Mouse (Mus musculus) heart, embryonic 14.5 days (tissue): ENCODE results near the gene Rin3. TPM values are rescaled to one million over a fixed set of nuclear protein-coding genes. Genes with fewer than 3 reads are reported as not detected.

Experiments
- ATAC-seq: fragments of 200-750 bp; cut with Nextera tagmentation; 2 replicates; pipeline ENCODE4 v1.8.0; 2017; ENCODE audit warnings: low read depth, moderate TSS enrichment; ENCODE audit not compliant: insufficient number of reproducible peaks, insufficient read depth, low FRiP score
- H3K27ac ChIP-seq, 2 experiments: fragments of 200-500 bp in 1 of 2; fragments of 300-500 bp in 1 of 2; sonication (generic) in 1 of 2; replicated peaks in 1 of 2; 2 replicates each; pipeline ENCODE4 v1.5.1; 2012 to 2014; ENCODE audit warnings: low read depth in 2 of 2, low read length in 2 of 2, control low read depth in 1 of 2, mild to moderate bottlenecking in 1 of 2, mixed read lengths in 1 of 2; ENCODE audit not compliant: control insufficient read depth in 1 of 2, insufficient read depth in 1 of 2
- H3K27me3 ChIP-seq: fragments of 300-500 bp; sonication (generic); 2 replicates; pipeline ENCODE4 v1.6.1; 2014; ENCODE audit warnings: mild to moderate bottlenecking, low read length, control low read depth; ENCODE audit not compliant: control insufficient read depth, insufficient read depth
- H3K36me3 ChIP-seq: fragments of 300-500 bp; sonication (generic); 2 replicates; pipeline ENCODE4 v1.6.1; 2014; ENCODE audit warnings: mild to moderate bottlenecking, control low read depth, low read length, mixed read lengths; ENCODE audit not compliant: control insufficient read depth, insufficient read depth
- H3K4me1 ChIP-seq, 2 experiments: fragments of 200-500 bp in 1 of 2; fragments of 300-500 bp in 1 of 2; sonication (generic) in 1 of 2; 2 replicates each; pipeline ENCODE4 v1.6.1; 2012 to 2014; ENCODE audit warnings: low read length in 2 of 2, control low read depth in 1 of 2, mixed read lengths in 1 of 2; ENCODE audit not compliant: control insufficient read depth in 2 of 2, insufficient read depth in 2 of 2
- H3K4me2 ChIP-seq: fragments of 300-500 bp; sonication (generic); 2 replicates; pipeline ENCODE4 v1.6.1; 2014; ENCODE audit warnings: mild to moderate bottlenecking, low read length
- H3K4me3 ChIP-seq, 2 experiments: fragments of 200-500 bp in 1 of 2; fragments of 300-500 bp in 1 of 2; sonication (generic) in 1 of 2; 2 replicates each; pipeline ENCODE4 v1.5.1; 2012 to 2014; ENCODE audit warnings: low read length in 2 of 2, mild to moderate bottlenecking in 2 of 2, control low read depth in 1 of 2, low read depth in 1 of 2, moderate library complexity in 1 of 2; ENCODE audit not compliant: control insufficient read depth in 1 of 2, insufficient read depth in 1 of 2
- H3K9ac ChIP-seq: fragments of 300-500 bp; sonication (generic); 2 replicates; pipeline ENCODE4 v1.6.1; 2014; ENCODE audit warnings: mild to moderate bottlenecking, low read length
- H3K9me3 ChIP-seq: fragments of 300-500 bp; sonication (generic); 2 replicates; pipeline ENCODE4 v1.6.1; 2016; ENCODE audit warnings: low read length, control low read depth; ENCODE audit not compliant: control insufficient read depth
- WGBS: fragments of 180-500 bp; shearing (Covaris S2); extraction: QIAGEN DNeasy Blood & Tissue Kit; methylation state at CpG from one replicate; pipeline ENCODE4 v1.1.7; 2014; 5-methylcytosine and 5-hydroxymethylcytosine counted together
- polyA plus RNA-seq: library from polyadenylated mRNA; unstranded; fragments of >200 nt; fragmentation: Nextera tagmentation; extraction: Ambion mirVana; gene quantifications from 2 replicates; pipeline ENCODE4 v1.2.1, GENCODE M21; 2014

Gene Rin3
- polyA plus RNA-seq, 1 experiment from 2014 or later, result 11.8 TPM

DNA sequence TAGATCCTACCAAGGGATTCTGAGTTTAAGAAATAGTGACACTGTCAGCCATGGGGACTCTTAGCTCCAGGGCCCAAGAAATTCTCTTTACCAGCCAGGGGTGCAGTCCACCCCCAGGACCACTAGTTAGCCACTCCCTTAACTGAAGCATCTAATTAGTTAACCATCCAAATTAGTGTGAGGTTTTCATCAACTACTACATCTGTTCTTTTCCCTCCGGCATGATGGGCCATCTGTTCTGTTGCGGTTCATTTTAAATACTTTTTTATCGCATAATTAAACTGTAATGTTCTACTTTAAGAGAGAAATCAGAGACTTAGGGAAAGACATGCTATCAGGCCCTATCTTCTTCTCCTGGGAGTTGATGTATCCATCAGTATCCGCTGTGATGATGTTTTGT lies 32.5 kb upstream of the Rin3 start:
- H3K4me2 ChIP-seq, result no peak overlapping the region
- ATAC-seq, result no peak
- no peaks in the 10 kb centered on the region for H3K4me1 ChIP-seq
- WGBS, result 87% methylated on average over 4 of the region's 4 CpGs
- no peaks in the 10 kb centered on the region for H3K36me3 ChIP-seq
- H3K9ac ChIP-seq, result no peak overlapping the region
- no peak overlapping the region for H3K4me3 ChIP-seq
- H3K27me3 ChIP-seq, result no peaks in the 10 kb centered on the region
- no peak overlapping the region for H3K27ac ChIP-seq
- no peaks in the 10 kb centered on the region for H3K9me3 ChIP-seq

GRCm38 (mm10) chr12:102251070-102251469 lies 31.8 kb upstream of the Rin3 start:
- 82% methylated on average over 3 of the region's 3 CpGs for WGBS
- no peak overlapping the region for H3K4me2 ChIP-seq
- ATAC-seq, result no peak

GRCm38 (mm10) chr12:102251985-102252384 lies 30.9 kb upstream of the Rin3 start:
- Histone ChIP-seq H3K27me3 (no peaks in the 10 kb centered on the region), H3K36me3 (no peaks in the 10 kb centered on the region), H3K4me1 (no peaks in the 10 kb centered on the region), H3K27ac (no peak overlapping the region), H3K9me3 (no peaks in the 10 kb centered on the region), H3K9ac (no peak overlapping the region), H3K4me3 (no peak overlapping the region), H3K4me2 (no peak overlapping the region)
- 48% methylated on average over 3 of the region's 3 CpGs for WGBS
- ATAC-seq, result no peak

More at GRCm38 (mm10) chr12:102251070-102251469, 31.8 kb upstream of the Rin3 start:
- Histone ChIP-seq H3K27me3 (no peaks in the 10 kb centered on the region), H3K36me3 (no peaks in the 10 kb centered on the region), H3K4me3 (no peak overlapping the region), H3K4me1 (no peaks in the 10 kb centered on the region), H3K9ac (no peak overlapping the region), H3K27ac (no peak overlapping the region), H3K9me3 (no peaks in the 10 kb centered on the region)

DNA sequence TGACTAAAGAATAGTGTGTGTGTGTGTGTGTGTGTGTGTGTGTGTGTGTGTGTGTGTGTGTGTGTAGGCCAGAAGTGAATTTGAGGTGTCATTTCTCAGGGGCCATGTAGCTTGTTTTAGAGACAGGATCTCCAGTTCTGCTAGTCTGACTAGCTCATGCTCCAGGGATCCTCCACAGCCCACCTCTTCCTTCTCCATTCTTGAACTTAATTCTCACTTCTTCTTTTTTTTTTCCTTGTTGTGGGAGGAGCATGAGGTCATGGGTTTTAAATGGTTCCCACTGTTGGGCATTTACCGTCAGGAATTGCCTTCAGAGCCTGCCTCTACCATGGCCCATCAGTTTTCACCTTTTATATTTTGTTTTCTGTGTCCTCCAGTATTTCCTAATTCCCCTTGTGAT lies 30.3 kb upstream of the Rin3 start:
- Histone ChIP-seq H3K27ac (no peak overlapping the region), H3K9me3 (no peaks in the 10 kb centered on the region), H3K4me1 (no peaks in the 10 kb centered on the region), H3K27me3 (no peaks in the 10 kb centered on the region), H3K36me3 (no peaks in the 10 kb centered on the region), H3K9ac (no peak overlapping the region), H3K4me2 (no peak overlapping the region), H3K4me3 (no peak overlapping the region)
- no peak for ATAC-seq
- WGBS, result 60% methylated on average over 1 of the region's 1 CpGs

DNA sequence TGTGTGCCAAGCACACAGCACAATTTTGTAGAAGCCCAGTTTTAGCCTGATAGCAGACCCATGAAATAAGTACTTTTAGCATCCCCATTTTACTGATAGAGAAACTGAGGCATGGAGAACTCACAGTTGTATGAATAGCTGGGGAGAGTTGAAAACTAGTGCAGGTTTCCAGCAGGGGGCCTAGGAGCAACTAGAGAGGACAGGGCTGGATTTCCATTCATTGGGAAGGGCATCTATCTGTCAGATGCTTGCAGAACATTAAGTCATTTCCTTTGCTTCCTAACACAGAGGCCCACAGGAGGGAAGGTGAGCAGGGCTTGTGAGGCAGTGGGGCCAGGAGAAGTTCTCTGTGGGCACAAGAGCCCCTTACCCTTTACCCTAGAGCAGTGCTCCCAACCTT lies 27.8 kb upstream of the Rin3 start:
- ATAC-seq, result no peak
- Histone ChIP-seq H3K4me1 (0 out of 4 replicates have a peak, but pooled peaks cover 0 to under 1% of the 10 kb centered on the region in 2 experiments), H3K36me3 (no peaks in the 10 kb centered on the region), H3K4me3 (no peak overlapping the region), H3K27ac (no peak overlapping the region), H3K27me3 (no peaks in the 10 kb centered on the region), H3K9ac (no peak overlapping the region), H3K9me3 (no peaks in the 10 kb centered on the region), H3K4me2 (no peak overlapping the region)

- H3K4me1 ChIP-seq, result peaks cover 6 to 7% of the 10 kb centered on the region in 2 experiments; a peak in 3 of 4 replicates
- no peaks in the 10 kb centered on the region for H3K36me3 ChIP-seq
- no peak for ATAC-seq
- H3K27me3 ChIP-seq, result no peaks in the 10 kb centered on the region
- H3K4me2 ChIP-seq, result no peak overlapping the region
- 63% methylated on average over 3 of the region's 3 CpGs for WGBS
- H3K9ac ChIP-seq, result no peak overlapping the region
- no peak overlapping the region for H3K27ac ChIP-seq
- no peak overlapping the region for H3K4me3 ChIP-seq
- no peaks in the 10 kb centered on the region for H3K9me3 ChIP-seq
These were observed 24.2 kb upstream of the Rin3 start for GRCm38 (mm10) chr12:102258522-102259112.

DNA sequence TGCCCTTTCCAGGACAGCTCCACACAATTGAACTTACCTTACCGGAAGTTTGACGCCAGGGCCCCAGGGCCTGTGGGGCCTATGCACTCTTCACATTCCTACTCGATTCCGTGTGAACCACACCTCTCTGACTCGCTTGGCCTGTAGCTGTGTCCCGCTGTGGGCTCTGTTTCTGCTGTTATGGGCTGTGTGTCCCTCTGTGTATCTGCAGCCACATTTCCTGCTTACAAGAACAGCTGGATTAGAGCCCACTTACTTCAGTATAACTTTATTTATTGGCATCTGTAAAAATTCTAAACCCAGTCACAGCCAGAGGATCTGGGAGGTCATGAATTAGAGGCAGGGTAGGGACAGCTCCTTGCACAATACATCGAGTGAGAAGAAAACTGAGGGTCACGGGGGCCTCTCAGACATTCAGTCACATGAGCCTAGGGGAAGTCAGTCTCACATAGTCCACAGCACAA lies 20.9 kb upstream of the Rin3 start:
- no peaks in the 10 kb centered on the region for H3K9me3 ChIP-seq
- no peak for ATAC-seq
- 26% methylated on average over 8 of the region's 8 CpGs for WGBS
- peaks cover 6 to 7% of the 10 kb centered on the region in 2 experiments; a peak in 3 of 4 replicates for H3K4me1 ChIP-seq
- H3K4me3 ChIP-seq, result no peak overlapping the region
- H3K4me2 ChIP-seq, result no peak overlapping the region
- no peak overlapping the region for H3K9ac ChIP-seq
- no peaks in the 10 kb centered on the region for H3K36me3 ChIP-seq
- H3K27ac ChIP-seq, result no peak overlapping the region
- no peaks in the 10 kb centered on the region for H3K27me3 ChIP-seq

- Histone ChIP-seq H3K4me3 (no peak overlapping the region), H3K27me3 (no peaks in the 10 kb centered on the region), H3K9me3 (no peaks in the 10 kb centered on the region), H3K4me2 (no peak overlapping the region), H3K27ac (no peak overlapping the region), H3K4me1 (peaks cover 6 to 7% of the 10 kb centered on the region in 2 experiments; a peak in 3 of 4 replicates), H3K9ac (no peak overlapping the region), H3K36me3 (no peaks in the 10 kb centered on the region)
- 86% methylated on average over 2 of the region's 2 CpGs for WGBS
- ATAC-seq, result no peak
These were observed 20.0 kb upstream of the Rin3 start for GRCm38 (mm10) chr12:102262809-102263208.
